Mouse (Mus musculus) heart, embryonic 11.5 days (tissue): Measurements from ENCODE around the gene Slc29a1. TPM values are rescaled to one million over a fixed set of nuclear protein-coding genes. Genes with fewer than 3 reads are reported as not detected.

Experiments used
- ATAC-seq: fragments of 200-750 bp; cut with Nextera tagmentation; replicated peaks from 2 replicates; pipeline ENCODE4 v1.8.0; 2017; ENCODE audit warnings: moderate library complexity; ENCODE audit not compliant: insufficient number of reproducible peaks, low FRiP score, low TSS enrichment
- H3K27ac ChIP-seq: fragments of 300-500 bp; sonication (generic); 2 replicates; pipeline ENCODE4 v1.5.1; 2014; ENCODE audit warnings: mild to moderate bottlenecking, low read depth, low read length
- H3K27me3 ChIP-seq: fragments of 300-500 bp; sonication (generic); 2 replicates; pipeline ENCODE4 v1.6.1; 2014; ENCODE audit warnings: mild to moderate bottlenecking, low read length, mixed read lengths; ENCODE audit not compliant: control insufficient read depth, insufficient read depth
- H3K36me3 ChIP-seq: fragments of 300-500 bp; sonication (generic); 2 replicates; pipeline ENCODE4 v1.6.1; 2014; ENCODE audit warnings: mild to moderate bottlenecking, low read length, moderate library complexity, mixed read lengths; ENCODE audit not compliant: control insufficient read depth, insufficient read depth
- H3K4me1 ChIP-seq: fragments of 300-500 bp; sonication (generic); 2 replicates; pipeline ENCODE4 v1.6.1; 2014; ENCODE audit warnings: low read length; ENCODE audit not compliant: control insufficient read depth, insufficient read depth
- H3K4me2 ChIP-seq: fragments of 300-500 bp; sonication (generic); 2 replicates; pipeline ENCODE4 v1.6.1; 2014; ENCODE audit warnings: mild to moderate bottlenecking, moderate library complexity
- H3K4me3 ChIP-seq: fragments of 300-500 bp; sonication (generic); 2 replicates; pipeline ENCODE4 v1.5.1; 2014; ENCODE audit warnings: low read depth, low read length
- H3K9ac ChIP-seq: fragments of 300-500 bp; sonication (generic); 2 replicates; pipeline ENCODE4 v1.6.1; 2014; ENCODE audit warnings: mild to moderate bottlenecking, low read depth, low read length, moderate library complexity
- H3K9me3 ChIP-seq: fragments of 300-500 bp; sonication (generic); replicated peaks from 2 replicates; pipeline ENCODE4 v1.6.1; 2016; ENCODE audit warnings: low read length; ENCODE audit not compliant: control insufficient read depth
- WGBS: fragments of 180-500 bp; shearing (Covaris S2); extraction: QIAGEN DNeasy Blood & Tissue Kit; methylation state at CpG from one replicate; pipeline ENCODE4 v1.1.7; 2014; ENCODE audit not compliant: insufficient replicate concordance; 5-methylcytosine and 5-hydroxymethylcytosine counted together
- polyA plus RNA-seq: library from polyadenylated mRNA; unstranded; fragments of >200 nt; fragmentation: Nextera tagmentation; extraction: Ambion mirVana; gene quantifications from 2 replicates; pipeline ENCODE4 v1.2.1, GENCODE M21; 2014

Slc29a1 gene
- polyA plus RNA-seq, 1 experiment from 2014 or later = 61.2 TPM

DNA sequence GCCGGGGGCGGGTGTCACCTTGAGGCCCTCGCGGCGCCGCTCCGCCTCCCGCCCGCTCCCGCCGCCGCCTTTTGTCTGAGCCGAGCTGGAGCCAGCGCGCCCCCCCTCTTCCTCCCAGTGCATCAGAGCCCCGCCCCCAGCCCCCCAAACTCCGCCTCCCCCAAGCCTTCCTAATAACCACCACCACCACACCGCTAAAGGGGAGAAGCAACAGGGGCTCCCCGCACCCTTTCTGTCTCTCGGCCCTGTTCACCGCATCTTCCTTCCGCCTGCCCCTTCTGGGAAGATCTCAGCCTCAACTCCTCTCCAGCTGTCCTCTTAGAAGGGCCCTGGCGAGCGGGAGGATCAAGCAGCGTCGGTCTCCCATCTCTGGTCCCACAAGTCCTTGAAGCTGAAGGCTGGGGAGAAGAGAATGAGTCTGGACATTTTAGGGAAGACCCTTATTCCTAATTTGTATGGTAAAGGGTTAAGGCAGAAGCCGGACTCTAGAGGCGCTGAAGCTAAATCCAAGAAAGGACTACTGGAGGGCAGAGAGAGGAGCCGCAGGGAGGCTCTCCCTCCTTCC, 49.7 kb downstream of the Slc29a1 start, which contains the start of gene Tmem151b:
Tmem151b (minus strand) TSS at position 61 of the 565 bp plus-strand sequence.
- 1% methylated on average over 13 of the region's 29 CpGs for WGBS
- H3K36me3 ChIP-seq = no peaks in the 10 kb centered on the region
- peak within 1 kb of the TSS; percentile 65 for H3K4me3 ChIP-seq
- no peak for ATAC-seq
- H3K27me3 ChIP-seq = peaks cover 56% of the 10 kb centered on the region
- no peaks in the 10 kb centered on the region for H3K9me3 ChIP-seq
- peak within 1 kb of the TSS; percentile 74 for H3K9ac ChIP-seq
- no peak within 1 kb of the TSS for H3K27ac ChIP-seq
- peaks cover 20% of the 10 kb centered on the region for H3K4me1 ChIP-seq
- H3K4me2 ChIP-seq = peak within 1 kb of the TSS; percentile 91

DNA sequence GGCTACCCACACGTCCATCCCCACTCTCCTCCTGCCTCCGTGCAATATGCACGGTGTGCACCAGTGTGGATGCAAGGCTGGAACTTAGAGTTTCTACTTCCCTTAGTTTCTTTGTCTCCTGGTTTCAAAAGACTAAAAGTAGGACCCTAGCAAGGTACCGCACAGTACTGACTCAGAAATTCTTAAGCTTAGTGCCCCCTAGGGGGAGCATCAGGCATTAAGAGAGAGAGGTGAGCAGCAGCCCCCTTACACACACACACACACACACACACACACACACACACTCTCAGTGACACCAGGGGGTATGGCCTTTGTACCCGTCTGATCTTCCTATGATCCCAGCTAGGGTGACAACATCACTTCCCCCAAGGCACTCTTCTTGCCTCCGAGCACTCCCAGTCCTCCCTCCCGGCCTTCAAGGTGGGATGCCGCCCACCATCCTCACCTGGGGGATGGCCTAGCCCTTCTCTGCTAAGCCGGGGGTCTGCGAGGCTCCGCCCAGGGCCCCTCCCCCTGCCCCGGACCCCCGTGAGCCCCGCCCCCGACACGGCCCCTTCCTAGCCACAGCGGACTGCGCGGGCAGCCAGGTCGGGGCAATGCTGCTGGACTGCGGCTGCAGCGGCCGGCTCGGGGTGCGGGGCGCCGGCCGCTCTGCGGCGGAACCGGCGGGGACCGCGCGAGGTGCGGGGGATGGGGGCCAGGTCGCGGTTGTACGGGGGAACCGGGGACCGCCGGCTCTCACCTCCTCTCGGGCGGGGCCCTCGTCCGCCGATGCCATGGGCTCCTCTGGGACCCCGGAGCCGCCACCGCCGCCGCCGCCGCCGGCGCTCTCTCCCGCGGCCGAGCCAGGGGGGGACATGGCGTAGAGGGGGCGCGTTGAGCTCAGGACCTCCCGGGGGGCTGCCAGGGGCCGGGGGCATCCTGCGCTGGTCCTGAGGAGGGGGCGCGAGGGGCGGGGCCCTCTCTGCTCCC, 50.6 kb downstream of the Slc29a1 start:
- H3K4me1 ChIP-seq = peaks cover 27% of the 10 kb centered on the region
- H3K27ac ChIP-seq = no peak overlapping the region
- WGBS = 9% methylated on average over 22 of the region's 68 CpGs
- H3K4me2 ChIP-seq = peak overlapping the region; percentile 91
- no peaks in the 10 kb centered on the region for H3K36me3 ChIP-seq
- H3K4me3 ChIP-seq = peak overlapping the region; percentile 65
- H3K27me3 ChIP-seq = peaks cover 65% of the 10 kb centered on the region
- peak; percentile 22; the same call in 1 of the 2 replicates for ATAC-seq
- H3K9me3 ChIP-seq = no peaks in the 10 kb centered on the region
- H3K9ac ChIP-seq = peak overlapping the region; percentile 74

DNA sequence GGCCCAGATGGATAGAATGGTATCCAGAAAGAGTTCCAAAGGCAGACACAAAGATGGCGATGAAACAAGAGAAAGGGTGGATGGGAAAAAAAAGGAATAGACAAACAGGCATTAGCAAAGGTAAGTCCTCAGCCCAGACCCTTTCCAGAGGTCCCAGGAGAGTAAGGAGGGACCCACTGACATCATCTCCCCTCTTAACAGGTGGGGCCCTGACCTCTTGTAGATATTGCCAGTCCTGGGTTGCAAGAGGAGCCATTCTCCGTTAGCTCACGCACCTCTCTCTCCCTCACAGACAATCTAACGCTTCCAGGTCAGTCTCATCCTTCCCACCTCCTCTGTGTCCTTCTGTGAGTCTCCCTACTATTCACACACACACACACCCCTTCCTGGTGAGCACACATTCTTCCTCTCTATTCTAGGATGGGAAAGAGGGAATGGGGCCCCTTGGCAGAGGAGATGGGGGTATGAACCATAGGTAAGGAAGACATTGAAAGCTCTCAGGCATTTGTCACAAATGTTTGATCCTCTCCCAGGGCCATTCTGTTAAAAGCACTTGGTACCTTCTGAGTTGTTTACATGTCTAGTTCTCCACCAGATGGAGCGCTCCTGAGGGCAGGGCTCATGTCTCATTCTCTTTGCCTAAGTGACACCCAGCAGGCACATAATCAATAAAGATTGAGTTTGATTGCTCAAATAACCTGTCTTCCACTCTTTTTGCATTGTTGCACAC, 51.8 kb downstream of the Slc29a1 start:
- H3K27me3 ChIP-seq = peaks cover 71% of the 10 kb centered on the region
- peaks cover 28% of the 10 kb centered on the region for H3K4me1 ChIP-seq
- no peaks in the 10 kb centered on the region for H3K9me3 ChIP-seq
- no peak overlapping the region for H3K9ac ChIP-seq
- no peak overlapping the region for H3K27ac ChIP-seq
- H3K4me2 ChIP-seq = no peak overlapping the region
- WGBS = 72% methylated on average over 5 of the region's 5 CpGs
- H3K36me3 ChIP-seq = no peaks in the 10 kb centered on the region
- ATAC-seq = no peak
- no peak overlapping the region for H3K4me3 ChIP-seq

DNA sequence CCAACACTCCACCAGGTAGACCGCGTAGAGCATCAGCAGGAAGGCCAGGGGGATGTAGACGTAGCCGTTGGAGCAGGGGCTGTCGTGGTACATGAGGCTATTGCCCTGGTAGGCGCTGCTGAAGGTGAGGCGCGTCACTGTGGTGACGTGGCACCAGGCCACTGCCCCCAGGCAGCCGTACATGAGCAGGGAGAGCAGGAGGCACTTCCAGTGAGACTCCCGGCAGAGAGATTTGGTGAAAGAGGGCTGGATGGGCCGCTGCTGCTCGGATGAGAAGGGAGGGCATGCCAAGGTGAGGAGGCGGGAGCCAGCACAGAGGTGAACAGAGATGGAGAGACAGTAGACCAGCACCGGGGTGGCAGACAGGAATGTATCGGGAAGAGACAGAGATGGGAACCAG, 52.5 kb downstream of the Slc29a1 start:
- WGBS = 57% methylated on average over 16 of the region's 16 CpGs
- ATAC-seq = no peak

DNA sequence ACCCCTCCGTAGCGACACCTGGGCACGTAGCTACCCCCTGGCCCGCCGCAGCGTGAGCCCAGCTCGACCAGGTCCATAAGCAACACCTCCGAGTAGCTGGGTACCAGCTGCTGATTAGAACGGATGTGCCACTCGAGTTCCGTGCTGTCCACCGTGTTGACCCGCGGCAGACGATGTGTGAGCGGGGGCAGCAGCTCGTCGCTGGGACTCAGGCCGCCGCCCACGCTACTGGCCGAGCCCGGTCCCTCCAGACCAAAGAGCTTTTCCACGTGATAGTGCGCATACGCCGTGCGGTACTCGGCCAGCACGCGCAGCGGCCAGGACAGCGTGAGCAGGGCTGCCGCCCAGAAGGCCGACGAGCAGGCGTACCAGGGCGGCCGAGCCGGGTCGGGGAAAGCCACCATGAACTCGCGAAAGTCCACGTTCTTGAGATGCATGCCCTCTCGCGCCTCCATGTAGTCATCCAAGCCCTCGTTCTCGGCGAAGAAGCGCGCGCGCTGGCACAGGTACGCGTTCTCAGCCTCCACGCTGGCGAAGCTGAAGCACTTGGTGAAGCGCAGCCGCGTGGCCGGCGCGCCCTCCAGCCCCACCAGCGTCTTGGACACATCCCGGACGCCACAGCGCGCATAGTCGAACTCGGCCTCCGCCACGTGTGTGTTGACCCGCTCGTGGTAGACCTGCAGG, 54.0 kb downstream of the Slc29a1 start:
- H3K9me3 ChIP-seq = no peaks in the 10 kb centered on the region
- ATAC-seq = no peak
- H3K4me2 ChIP-seq = peak overlapping the region; percentile 58
- H3K9ac ChIP-seq = no peak overlapping the region
- 4% methylated on average over 74 of the region's 74 CpGs for WGBS
- H3K4me3 ChIP-seq = peak overlapping the region; percentile 39
- no peaks in the 10 kb centered on the region for H3K36me3 ChIP-seq
- H3K4me1 ChIP-seq = peaks cover 26% of the 10 kb centered on the region
- peaks cover 91% of the 10 kb centered on the region for H3K27me3 ChIP-seq
- no peak overlapping the region for H3K27ac ChIP-seq

More for the DNA sequence above, 52.5 kb downstream of the Slc29a1 start:
- Histone ChIP-seq H3K27ac (no peak overlapping the region), H3K4me2 (no peak overlapping the region), H3K4me1 (peaks cover 27% of the 10 kb centered on the region), H3K9me3 (no peaks in the 10 kb centered on the region), H3K4me3 (no peak overlapping the region), H3K27me3 (peaks cover 77% of the 10 kb centered on the region), H3K36me3 (no peaks in the 10 kb centered on the region), H3K9ac (no peak overlapping the region)

DNA sequence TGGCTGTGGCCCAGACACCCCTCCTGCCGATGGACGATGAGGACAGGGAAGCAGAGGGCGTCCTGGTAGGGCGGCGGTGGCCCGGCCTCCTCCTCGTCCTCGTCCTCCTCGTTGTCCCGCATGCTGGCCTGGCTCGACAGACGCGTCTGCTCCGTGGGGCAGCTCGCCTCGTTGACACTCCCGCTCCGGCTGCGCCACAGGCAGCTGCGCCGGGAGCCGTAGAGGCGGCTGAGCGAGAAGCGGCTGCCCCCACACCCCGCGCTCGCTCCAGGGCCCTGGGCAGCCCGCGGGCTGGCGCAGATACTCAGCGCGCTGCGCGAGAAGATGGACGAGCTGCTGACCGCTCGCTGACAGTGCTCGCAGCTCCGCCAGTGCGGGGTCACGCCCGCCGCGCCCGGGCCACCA, 54.5 kb downstream of the Slc29a1 start:
- Histone ChIP-seq H3K9ac (no peak overlapping the region), H3K9me3 (no peaks in the 10 kb centered on the region), H3K4me2 (peak overlapping the region; percentile 58), H3K27me3 (peaks cover 96% of the 10 kb centered on the region), H3K27ac (no peak overlapping the region), H3K4me3 (peak overlapping the region; percentile 39), H3K36me3 (no peaks in the 10 kb centered on the region), H3K4me1 (peaks cover 23% of the 10 kb centered on the region)
- no peak for ATAC-seq
- WGBS = 1% methylated on average over 46 of the region's 46 CpGs

DNA sequence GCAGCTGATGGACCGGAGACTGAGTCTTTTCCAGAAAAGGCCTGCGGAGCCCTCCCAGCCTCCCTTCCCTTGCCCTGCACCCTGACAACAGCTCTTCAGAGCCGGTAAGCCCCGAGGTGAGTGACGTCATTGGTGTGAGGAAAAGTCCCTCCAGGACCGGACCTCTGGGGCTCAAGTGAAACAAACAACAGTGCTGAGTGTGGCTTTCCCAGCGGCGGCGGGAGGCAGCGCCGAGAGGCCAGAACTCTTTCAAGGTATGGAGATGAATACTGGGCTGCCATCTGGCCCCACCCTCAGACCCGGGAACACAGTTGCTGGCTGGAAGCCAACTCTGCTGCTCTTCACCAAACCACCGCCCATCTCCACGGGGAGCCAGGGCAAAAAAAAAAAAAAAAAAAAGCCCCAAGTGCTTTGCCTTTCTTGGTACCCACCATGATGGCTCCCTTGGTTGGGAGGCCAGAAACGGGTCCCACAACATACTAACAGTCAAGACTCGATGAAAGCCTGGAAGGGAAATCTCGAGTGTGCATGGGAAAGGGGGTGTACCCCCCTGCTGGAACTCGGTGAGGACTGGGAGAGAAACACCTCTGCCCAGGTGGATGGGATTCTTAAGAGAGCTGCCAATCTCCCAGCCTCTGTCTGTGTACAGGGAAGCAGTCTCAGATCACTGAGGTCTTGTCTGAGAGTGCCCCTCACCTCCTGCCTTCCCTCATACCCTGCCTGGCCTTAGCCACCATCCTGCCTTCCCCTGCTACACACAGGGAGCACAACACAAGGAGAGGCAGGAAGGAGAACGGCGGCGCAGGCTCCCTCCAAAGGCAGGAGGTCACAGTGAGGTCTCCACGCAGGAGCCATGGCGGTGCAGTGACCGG, 55.2 kb downstream of the Slc29a1 start:
- Histone ChIP-seq H3K27ac (no peak overlapping the region), H3K4me3 (peak overlapping the region; percentile 39; the same call in 1 of the 2 replicates), H3K36me3 (no peaks in the 10 kb centered on the region), H3K9me3 (no peaks in the 10 kb centered on the region), H3K4me1 (peaks cover 23% of the 10 kb centered on the region), H3K9ac (no peak overlapping the region), H3K4me2 (peak overlapping the region; percentile 58), H3K27me3 (peaks cover 98% of the 10 kb centered on the region)
- 5% methylated on average over 24 of the region's 24 CpGs for WGBS
- no peak for ATAC-seq
